9 mouse cellular contexts compared by ENCODE assay signal in the genomic region with DNA sequence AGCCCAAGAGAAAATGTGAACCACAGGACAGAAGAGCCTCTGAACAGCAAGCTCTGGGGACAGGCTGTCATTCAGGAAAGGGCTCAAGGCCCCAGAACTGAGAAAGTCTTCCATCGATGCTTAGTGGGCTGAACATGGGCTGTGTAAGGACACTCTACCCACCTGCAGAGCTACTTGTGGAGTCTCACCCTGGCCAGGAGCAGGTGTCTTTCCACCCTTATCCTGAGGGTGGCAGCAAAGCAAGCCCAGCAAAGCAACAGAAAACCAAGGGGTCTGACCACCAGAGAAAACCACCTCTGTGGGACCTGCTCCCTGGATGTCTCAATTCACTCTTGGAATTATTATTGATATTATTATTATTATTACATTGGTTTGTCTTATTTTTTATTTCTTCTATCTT. TPM values are rescaled to one million over a fixed set of nuclear protein-coding genes. Genes with fewer than 3 reads are reported as not detected.
DNase-seq lines count a peak whose midpoint lies in the region; ATAC-seq and TF ChIP-seq lines count a peak whose summit lies in the region.
"Had no signal": no experiment of that assay in that cellular context is flagged by ENCODE, and none has a peak within 500 bp of the region (broad histone marks: within the 10 kb centered on the region; RNA-seq: fewer than 3 reads in every experiment).

No protein-coding gene starts in this region.

- no peak; the same call in 1 of the 2 replicates for ATAC-seq in intestine, embryonic 14.5 days (replicated peaks; ENCODE audit: low FRiP score, low TSS enrichment, low read depth)
- no peak for ATAC-seq in intestine, embryonic 15.5 days
- ATAC-seq in heart, embryonic 15.5 days (replicated peaks; ENCODE audit: insufficient number of reproducible peaks, insufficient read depth, low FRiP score, low read depth), result no peak
- ATAC-seq in midbrain, embryonic 14.5 days (ENCODE audit: low FRiP score, low TSS enrichment), result no peak
- ATAC-seq in stomach, postnatal 0 days (ENCODE audit: low FRiP score, low TSS enrichment), result no peak

- no peak overlapping the region for H3K4me3 ChIP-seq in intestine, embryonic 14.5 days (ENCODE audit: low read depth, low read length)
- H3K4me3 ChIP-seq in intestine, embryonic 15.5 days (replicated peaks), result no peak overlapping the region
- no peak overlapping the region for H3K4me3 ChIP-seq in heart, embryonic 15.5 days
- no peak overlapping the region for H3K4me3 ChIP-seq in left cerebral cortex, adult 2 months
- no peak overlapping the region for H3K4me3 ChIP-seq in midbrain, embryonic 14.5 days (replicated peaks; ENCODE audit: low read depth, low read length)
- no peak overlapping the region for H3K4me3 ChIP-seq in stomach, postnatal 0 days (ENCODE audit: low read depth, low read length)
- H3K4me3 ChIP-seq: limb, embryonic 15.5 days had no signal

- H3K27ac ChIP-seq in intestine, embryonic 14.5 days (ENCODE audit: low read depth), result no peak overlapping the region
- no peak overlapping the region for H3K27ac ChIP-seq in intestine, embryonic 15.5 days
- 0 out of 2 replicates have a peak overlapping the region, but pooled peaks have one; percentile 18 for H3K27ac ChIP-seq in heart, embryonic 15.5 days
- no peak overlapping the region for H3K27ac ChIP-seq in left cerebral cortex, adult 2 months
- no peak overlapping the region for H3K27ac ChIP-seq in midbrain, embryonic 14.5 days (replicated peaks; ENCODE audit: low read depth, low read length)
- no peak overlapping the region for H3K27ac ChIP-seq in stomach, postnatal 0 days (replicated peaks)
- H3K27ac ChIP-seq: limb, embryonic 15.5 days had no signal

- no peak for TF ChIP-seq EP300 in stomach, postnatal 0 days (optimal IDR thresholded peaks at IDR 0.05)

- DNase-seq in intestine, embryonic 14.5 days (ENCODE audit: low spot score), result peak; percentile 80
- peak; percentile 49 for DNase-seq in MN1 (ENCODE audit: low spot score)
- DNase-seq in embryo, embryonic 10.5 days (ENCODE audit: low spot score), result peak; percentile 73
- DNase-seq in left cerebral cortex, adult 2 months (ENCODE audit: extremely low spot score in 1 of 2, low spot score in 2 of 2), result peak; percentile 48 to 61
- peak; percentile 68 for DNase-seq in midbrain, embryonic 14.5 days
- peak; percentile 59 for DNase-seq in stomach, postnatal 0 days (ENCODE audit: low spot score)

- intact Hi-C loops in left cerebral cortex, adult 2 months (cut with DNase I), result loop anchor here (1.0 to 5.0 kb wide), 3 partner anchors 63 to 128 kb away; no protein-coding TSS in a partner anchor

- no peaks in the 10 kb centered on the region for H3K9me3 ChIP-seq in intestine, embryonic 14.5 days (ENCODE audit: control insufficient read depth, low read length)
- H3K9me3 ChIP-seq in intestine, embryonic 15.5 days, result no peaks in the 10 kb centered on the region
- H3K9me3 ChIP-seq in heart, embryonic 15.5 days (replicated peaks), result no peaks in the 10 kb centered on the region
- no peaks in the 10 kb centered on the region for H3K9me3 ChIP-seq in midbrain, embryonic 14.5 days (ENCODE audit: control insufficient read depth, low read length)
- H3K9me3 ChIP-seq in stomach, postnatal 0 days (ENCODE audit: control insufficient read depth, low read length), result no peaks in the 10 kb centered on the region
- H3K9me3 ChIP-seq: limb, embryonic 15.5 days had no signal

- H3K4me2 ChIP-seq in intestine, embryonic 14.5 days (ENCODE audit: low read length), result no peak overlapping the region
- no peak overlapping the region for H3K4me2 ChIP-seq in intestine, embryonic 15.5 days (replicated peaks)
- H3K4me2 ChIP-seq in heart, embryonic 15.5 days, result no peak overlapping the region
- H3K4me2 ChIP-seq in midbrain, embryonic 14.5 days (ENCODE audit: low read length), result no peak overlapping the region
- no peak overlapping the region for H3K4me2 ChIP-seq in stomach, postnatal 0 days (replicated peaks; ENCODE audit: low read depth)
- H3K4me2 ChIP-seq: limb, embryonic 15.5 days had no signal

- H3K27me3 ChIP-seq in intestine, embryonic 14.5 days (replicated peaks; ENCODE audit: control insufficient read depth, insufficient read depth, low read length), result no peaks in the 10 kb centered on the region
- H3K27me3 ChIP-seq in intestine, embryonic 15.5 days (replicated peaks), result no peaks in the 10 kb centered on the region
- no peaks in the 10 kb centered on the region for H3K27me3 ChIP-seq in heart, embryonic 15.5 days
- peaks cover 15% of the 10 kb centered on the region for H3K27me3 ChIP-seq in midbrain, embryonic 14.5 days (ENCODE audit: control insufficient read depth, insufficient read depth, low read length)
- H3K27me3 ChIP-seq in stomach, postnatal 0 days (ENCODE audit: control insufficient read depth, insufficient read depth, low read length), result no peaks in the 10 kb centered on the region

- H3K4me1 ChIP-seq in intestine, embryonic 14.5 days (replicated peaks; ENCODE audit: control insufficient read depth, insufficient read depth, low read length), result no peaks in the 10 kb centered on the region
- 0 out of 2 replicates have a peak, but pooled peaks cover 5% of the 10 kb centered on the region for H3K4me1 ChIP-seq in intestine, embryonic 15.5 days (replicated peaks)
- peaks cover 47% of the 10 kb centered on the region for H3K4me1 ChIP-seq in heart, embryonic 15.5 days (replicated peaks)
- 0 out of 2 replicates have a peak, but pooled peaks cover 2% of the 10 kb centered on the region for H3K4me1 ChIP-seq in midbrain, embryonic 14.5 days (ENCODE audit: control insufficient read depth, insufficient read depth, low read length)
- no peaks in the 10 kb centered on the region for H3K4me1 ChIP-seq in stomach, postnatal 0 days (replicated peaks; ENCODE audit: control insufficient read depth, insufficient read depth)

- TF ChIP-seq CTCF in left cerebral cortex, adult 2 months (IDR thresholded peaks at IDR 0.05), result peak; percentile 84
- TF ChIP-seq CTCF in stomach, postnatal 0 days (IDR thresholded peaks at IDR 0.05; ENCODE audit: low read depth), result peak; percentile 85

- no peak overlapping the region for H3K9ac ChIP-seq in intestine, embryonic 14.5 days (ENCODE audit: low read length)
- no peak overlapping the region for H3K9ac ChIP-seq in intestine, embryonic 15.5 days
- no peak overlapping the region for H3K9ac ChIP-seq in heart, embryonic 15.5 days
- no peak overlapping the region for H3K9ac ChIP-seq in midbrain, embryonic 14.5 days (replicated peaks; ENCODE audit: low read length)
- no peak overlapping the region for H3K9ac ChIP-seq in stomach, postnatal 0 days (ENCODE audit: low read length)
- H3K9ac ChIP-seq: limb, embryonic 15.5 days had no signal

- no peaks in the 10 kb centered on the region for H3K36me3 ChIP-seq in intestine, embryonic 14.5 days (ENCODE audit: control insufficient read depth, insufficient read depth, low read length)
- no peaks in the 10 kb centered on the region for H3K36me3 ChIP-seq in intestine, embryonic 15.5 days
- peaks cover 23% of the 10 kb centered on the region for H3K36me3 ChIP-seq in heart, embryonic 15.5 days
- no peaks in the 10 kb centered on the region for H3K36me3 ChIP-seq in midbrain, embryonic 14.5 days (ENCODE audit: control insufficient read depth, insufficient read depth, low read length)
- H3K36me3 ChIP-seq in stomach, postnatal 0 days (ENCODE audit: control insufficient read depth, insufficient read depth, low read length), result no peaks in the 10 kb centered on the region
- H3K36me3 ChIP-seq: limb, embryonic 15.5 days had no signal

- 81% methylated on average over 1 of the region's 1 CpGs for WGBS in intestine, embryonic 14.5 days
- WGBS in intestine, embryonic 15.5 days, result 64% methylated on average over 1 of the region's 1 CpGs
- 41% methylated on average over 1 of the region's 1 CpGs for WGBS in heart, embryonic 15.5 days
- 58% methylated on average over 1 of the region's 1 CpGs for WGBS in midbrain, embryonic 14.5 days
- 46% methylated on average over 1 of the region's 1 CpGs for WGBS in stomach, postnatal 0 days

RNA-seq across cellular contexts. Expression of a gene that starts 25.6 kb away (rescaled TPM):
- 6.7 and 8.5 TPM in 2 replicates for polyA plus RNA-seq in intestine, embryonic 14.5 days (2014; fragmentation: Nextera tagmentation; extraction: Ambion mirVana)
- polyA plus RNA-seq in intestine, embryonic 15.5 days (2015; fragmentation: Nextera tagmentation; extraction: Ambion mirVana), result 3.5 and 3.8 TPM in 2 replicates
- polyA plus RNA-seq in heart, embryonic 15.5 days (2015; fragmentation: Nextera tagmentation; extraction: Ambion mirVana), result 16.0 and 23.6 TPM in 2 replicates
- 10 to 100 TPM; 26.2 to 26.5 TPM for total RNA-seq in left cerebral cortex, adult 2 months (2021)
- 0.82 and 0.93 TPM in 2 replicates for polyA plus RNA-seq in midbrain, embryonic 14.5 days (2014; fragmentation: Nextera tagmentation; extraction: Ambion mirVana)
- 26.6 and 30.2 TPM in 2 replicates for polyA plus RNA-seq in stomach, postnatal 0 days (2015; fragmentation: Nextera tagmentation; extraction: Ambion mirVana)
